Mouse (Mus musculus) bone marrow, adult 2 months (tissue): ENCODE data around the gene Baz1a.

Experiments
- CTCF ChIP-seq: fragments of 200-500 bp; IDR thresholded peaks from 2 replicates; pipeline ENCODE4 v1.5.1; 2011; ENCODE audit warnings: low read length, control low read depth; ENCODE audit not compliant: control insufficient read depth, insufficient read depth
- POLR2A ChIP-seq: fragments of 200-500 bp; IDR thresholded peaks from 2 replicates; pipeline ENCODE4 v1.6.1; 2011; ENCODE audit warnings: low read depth, mild to moderate bottlenecking, control low read depth, low read length, borderline replicate concordance; ENCODE audit not compliant: control insufficient read depth

DNA sequence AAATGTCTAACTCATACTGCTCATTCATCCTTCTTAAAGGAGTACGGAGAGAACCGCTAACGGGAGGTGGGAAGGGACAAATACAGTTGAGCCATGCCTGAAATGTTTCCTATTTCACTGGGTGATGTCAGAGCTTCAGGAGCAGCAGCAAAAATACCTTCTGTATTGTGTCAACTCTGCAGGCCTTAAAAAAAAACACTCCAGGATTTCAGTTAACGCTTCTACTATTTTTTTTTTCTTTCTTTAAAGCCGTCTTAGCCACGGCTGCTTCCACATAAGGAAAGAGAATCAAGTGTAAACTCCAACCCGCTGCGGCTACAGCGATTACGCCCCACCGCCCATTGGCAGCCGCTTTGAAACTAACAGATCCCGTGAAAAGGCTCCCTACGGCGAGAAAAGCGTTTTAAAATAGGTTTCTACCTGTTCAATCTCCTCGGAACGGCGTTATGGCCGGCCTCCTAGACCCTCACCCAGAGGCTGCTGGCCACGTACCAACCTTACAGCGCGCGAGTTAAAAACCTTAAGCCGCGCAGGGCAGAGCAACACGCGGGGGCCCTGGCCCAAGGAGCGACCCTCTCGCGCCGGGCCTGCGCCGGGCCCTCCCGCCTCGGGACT is 152.1 kb downstream of the Baz1a start:
- TF ChIP-seq CTCF (no peak), POLR2A (no peak)
